Mouse (Mus musculus) neural tube, embryonic 14.5 days (tissue): ENCODE results near the gene Lrrc66. TPM values are rescaled to one million over a fixed set of nuclear protein-coding genes. Genes with fewer than 3 reads are reported as not detected.

Experiments
- ATAC-seq: fragments of 200-750 bp; cut with Nextera tagmentation; 2 replicates; pipeline ENCODE4 v1.8.0; 2017; ENCODE audit warnings: low read depth, mild to moderate bottlenecking, moderate TSS enrichment, moderate library complexity
- H3K27ac ChIP-seq: fragments of 300-500 bp; sonication (generic); 2 replicates; pipeline ENCODE4 v1.5.1; 2014; ENCODE audit warnings: low read depth, mild to moderate bottlenecking, control low read depth, low read length, moderate library complexity, mixed read lengths
- H3K27me3 ChIP-seq: fragments of 300-500 bp; sonication (generic); 2 replicates; pipeline ENCODE4 v1.6.1; 2014; ENCODE audit warnings: low read length; ENCODE audit not compliant: control insufficient read depth, insufficient read depth
- H3K36me3 ChIP-seq: fragments of 300-500 bp; sonication (generic); 2 replicates; pipeline ENCODE4 v1.6.1; 2014; ENCODE audit warnings: low read length, mixed read lengths; ENCODE audit not compliant: control insufficient read depth, insufficient read depth
- H3K4me1 ChIP-seq: fragments of 300-500 bp; sonication (generic); 2 replicates; pipeline ENCODE4 v1.6.1; 2014; ENCODE audit warnings: low read length; ENCODE audit not compliant: control insufficient read depth, insufficient read depth
- H3K4me2 ChIP-seq: fragments of 300-500 bp; sonication (generic); 2 replicates; pipeline ENCODE4 v1.6.1; 2014; ENCODE audit warnings: mild to moderate bottlenecking, low read depth, low read length, control low read depth
- H3K4me3 ChIP-seq: fragments of 300-500 bp; sonication (generic); 2 replicates; pipeline ENCODE4 v1.5.1; 2014; ENCODE audit warnings: low read depth, low read length, control low read depth, mixed read lengths
- H3K9ac ChIP-seq: fragments of 300-500 bp; sonication (generic); replicated peaks from 2 replicates; pipeline ENCODE4 v1.6.1; 2014; ENCODE audit warnings: low read depth, mild to moderate bottlenecking, control low read depth, low read length, mixed read lengths
- H3K9me3 ChIP-seq: fragments of 300-500 bp; sonication (generic); 2 replicates; pipeline ENCODE4 v1.6.1; 2016; ENCODE audit warnings: low read length; ENCODE audit not compliant: control insufficient read depth
- WGBS: fragments of 180-500 bp; shearing (Covaris S2); extraction: QIAGEN DNeasy Blood & Tissue Kit; methylation state at CpG from one replicate; pipeline ENCODE4 v1.1.7; 2014; 5-methylcytosine and 5-hydroxymethylcytosine counted together
- polyA plus RNA-seq: library from polyadenylated mRNA; unstranded; fragments of >200 nt; fragmentation: Nextera tagmentation; extraction: Ambion mirVana; gene quantifications from 2 replicates; pipeline ENCODE4 v1.2.1, GENCODE M21; 2014

Lrrc66 gene
- polyA plus RNA-seq, 1 experiment from 2014 or later: not detected

DNA sequence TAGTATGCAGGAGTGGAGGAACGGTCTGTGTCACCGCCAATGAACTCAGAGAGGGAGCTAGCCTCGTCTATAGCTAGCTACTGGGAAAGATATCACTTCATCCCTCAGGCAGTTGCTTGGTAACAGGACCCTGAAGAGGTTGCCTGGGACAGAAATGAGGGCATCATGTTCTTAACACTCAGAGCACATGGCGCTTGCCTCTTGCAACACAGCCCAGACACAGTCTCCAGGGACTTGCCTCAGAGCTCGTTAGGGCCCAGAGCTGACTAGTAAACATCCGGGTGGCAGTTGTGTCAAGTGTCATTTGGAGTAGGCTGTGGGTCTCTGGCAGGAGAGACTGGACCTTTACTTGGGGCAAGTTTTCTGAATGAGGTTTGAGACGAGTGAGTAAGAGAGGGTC, 58.5 kb downstream of the Lrrc66 start:
- H3K9me3 ChIP-seq: no peaks in the 10 kb centered on the region
- H3K27ac ChIP-seq: no peak overlapping the region
- no peaks in the 10 kb centered on the region for H3K4me1 ChIP-seq
- no peak overlapping the region for H3K9ac ChIP-seq
- H3K4me3 ChIP-seq: no peak overlapping the region
- H3K27me3 ChIP-seq: no peaks in the 10 kb centered on the region
- no peak for ATAC-seq
- H3K4me2 ChIP-seq: no peak overlapping the region
- no peaks in the 10 kb centered on the region for H3K36me3 ChIP-seq
- 81% methylated on average over 7 of the region's 7 CpGs for WGBS

DNA sequence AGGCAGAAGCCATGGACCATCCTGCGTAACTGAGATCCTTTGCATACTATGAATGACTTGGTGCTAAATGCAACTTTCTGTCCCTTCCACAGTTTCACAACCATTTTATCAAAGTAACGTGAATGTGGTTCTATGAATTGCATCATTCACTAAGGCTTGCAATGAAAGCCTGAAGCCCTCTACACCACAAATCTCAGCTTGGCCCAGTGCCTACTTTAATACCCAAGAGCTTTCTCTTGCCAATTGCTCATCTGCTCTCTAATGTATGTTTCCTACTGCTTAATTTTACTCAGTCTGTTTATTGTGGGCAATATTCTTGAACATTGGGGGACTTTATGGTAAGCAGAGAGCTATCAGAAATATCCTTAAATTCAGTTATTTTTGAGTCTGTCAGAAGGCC, 59.5 kb downstream of the Lrrc66 start:
- H3K9ac ChIP-seq: no peak overlapping the region
- no peaks in the 10 kb centered on the region for H3K9me3 ChIP-seq
- H3K36me3 ChIP-seq: no peaks in the 10 kb centered on the region
- no peak for ATAC-seq
- no peaks in the 10 kb centered on the region for H3K4me1 ChIP-seq
- H3K4me3 ChIP-seq: no peak overlapping the region
- H3K27me3 ChIP-seq: no peaks in the 10 kb centered on the region
- H3K4me2 ChIP-seq: no peak overlapping the region
- no peak overlapping the region for H3K27ac ChIP-seq
- WGBS: 79% methylated on average over 2 of the region's 2 CpGs

DNA sequence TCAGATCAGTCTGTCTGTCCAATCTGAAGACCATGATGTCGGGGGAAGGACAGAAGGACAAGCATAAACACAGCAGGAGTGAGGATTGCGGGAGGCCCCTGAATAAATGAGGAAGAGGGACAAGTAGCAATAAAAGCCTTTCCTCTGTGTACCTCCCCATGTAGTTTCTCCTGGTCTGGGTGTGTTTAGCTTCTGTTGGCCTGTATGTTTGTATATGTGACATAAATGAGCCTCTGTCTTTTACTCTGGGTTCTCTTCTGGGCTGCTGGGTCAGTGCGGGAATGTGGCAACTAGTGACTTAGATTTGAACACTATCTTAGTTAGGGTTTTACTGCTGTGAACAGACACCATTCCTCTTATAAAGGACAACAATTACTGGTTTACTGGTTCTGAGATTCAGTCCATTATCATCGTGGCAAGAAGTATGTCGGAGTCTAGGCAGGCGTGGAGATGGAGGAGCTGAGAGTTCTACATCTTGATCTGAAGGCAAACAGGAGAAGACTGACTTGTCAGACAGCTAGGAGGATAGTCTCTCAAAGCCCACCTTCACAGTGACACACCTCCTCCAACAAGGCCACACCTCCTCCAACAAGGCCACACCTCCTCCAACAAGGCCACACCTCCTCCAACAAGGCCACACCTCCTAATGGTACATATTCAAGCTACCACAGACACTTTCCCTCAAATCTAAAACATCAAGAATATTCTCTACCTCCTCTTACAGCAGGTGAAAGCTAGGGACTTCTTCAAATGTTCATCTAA, 60.8 kb downstream of the Lrrc66 start:
- WGBS: 79% methylated on average over 6 of the region's 6 CpGs
- Histone ChIP-seq H3K4me1 (no peaks in the 10 kb centered on the region), H3K9me3 (no peaks in the 10 kb centered on the region), H3K4me3 (no peak overlapping the region), H3K27ac (no peak overlapping the region), H3K9ac (no peak overlapping the region), H3K27me3 (no peaks in the 10 kb centered on the region), H3K36me3 (no peaks in the 10 kb centered on the region), H3K4me2 (no peak overlapping the region)
- no peak for ATAC-seq

DNA sequence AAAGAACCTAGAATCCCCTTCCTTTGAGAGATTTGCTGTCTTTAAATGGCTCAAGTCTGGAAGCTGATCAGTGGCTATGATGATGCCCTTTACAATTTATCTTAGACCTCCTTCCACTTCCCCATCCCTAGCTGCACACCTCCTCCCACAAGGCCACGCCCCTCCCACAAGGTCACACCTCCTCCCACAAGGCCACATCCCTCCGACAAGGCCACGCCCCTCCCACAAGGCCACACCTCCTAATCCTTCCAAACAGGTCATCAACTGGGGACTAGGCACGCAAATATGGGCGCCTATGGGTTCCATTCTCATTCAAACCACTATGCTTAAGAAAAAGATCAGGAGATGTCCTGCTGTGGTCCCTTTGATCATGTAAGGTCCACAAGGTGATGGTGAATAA, 63.1 kb downstream of the Lrrc66 start:
- Histone ChIP-seq H3K9ac (no peak overlapping the region), H3K9me3 (no peaks in the 10 kb centered on the region), H3K4me3 (no peak overlapping the region), H3K4me2 (no peak overlapping the region), H3K4me1 (no peaks in the 10 kb centered on the region), H3K27ac (no peak overlapping the region), H3K27me3 (no peaks in the 10 kb centered on the region), H3K36me3 (no peaks in the 10 kb centered on the region)
- 84% methylated on average over 5 of the region's 5 CpGs for WGBS
- no peak for ATAC-seq

DNA sequence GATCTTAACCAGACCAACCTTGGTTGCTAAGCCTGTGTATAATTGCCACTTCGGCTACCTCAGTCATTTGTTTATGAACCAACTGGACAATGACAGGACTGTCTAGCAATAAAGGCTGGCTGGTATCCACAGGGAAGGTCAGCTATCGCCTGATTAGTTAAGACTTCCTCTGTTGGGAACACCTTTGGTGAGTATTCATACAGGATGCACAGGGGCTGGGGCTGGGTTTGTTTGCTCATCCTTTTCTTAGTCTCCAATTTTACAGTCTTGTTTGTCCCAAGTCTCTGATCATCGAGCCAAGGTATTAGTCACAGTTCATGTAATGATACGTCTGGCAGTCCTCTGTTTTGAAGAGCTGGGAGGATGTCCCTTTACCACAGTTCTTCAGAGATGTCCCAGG, 65.4 kb downstream of the Lrrc66 start:
- Histone ChIP-seq H3K4me2 (no peak overlapping the region), H3K27me3 (no peaks in the 10 kb centered on the region), H3K4me1 (no peaks in the 10 kb centered on the region), H3K9me3 (no peaks in the 10 kb centered on the region), H3K36me3 (no peaks in the 10 kb centered on the region), H3K9ac (no peak overlapping the region), H3K4me3 (no peak overlapping the region), H3K27ac (no peak overlapping the region)
- WGBS: 81% methylated on average over 4 of the region's 4 CpGs
- no peak for ATAC-seq

DNA sequence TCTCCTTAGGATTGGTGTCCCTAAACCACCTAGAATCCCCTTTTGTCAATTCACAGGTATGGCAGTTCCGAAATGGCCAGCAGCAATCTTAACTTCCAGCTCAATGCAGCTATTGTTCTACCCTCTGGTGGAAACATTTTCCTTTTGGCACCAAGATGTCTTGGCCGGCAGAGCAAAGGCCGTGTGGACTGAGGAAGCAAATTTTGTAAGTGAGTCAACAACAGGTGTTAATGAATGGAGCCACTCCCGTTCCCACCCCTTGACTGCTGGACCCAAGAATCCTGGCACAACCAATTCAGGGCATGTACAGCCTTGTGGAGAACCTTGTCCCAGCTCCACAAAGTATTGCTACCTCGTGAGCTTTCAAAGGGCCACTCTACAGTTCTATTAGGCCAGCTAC, 66.2 kb downstream of the Lrrc66 start:
- no peak overlapping the region for H3K4me2 ChIP-seq
- no peaks in the 10 kb centered on the region for H3K27me3 ChIP-seq
- no peak overlapping the region for H3K4me3 ChIP-seq
- WGBS: 89% methylated on average over 5 of the region's 5 CpGs
- H3K9ac ChIP-seq: no peak overlapping the region
- H3K27ac ChIP-seq: no peak overlapping the region
- ATAC-seq: no peak
- no peaks in the 10 kb centered on the region for H3K4me1 ChIP-seq
- no peaks in the 10 kb centered on the region for H3K9me3 ChIP-seq
- H3K36me3 ChIP-seq: no peaks in the 10 kb centered on the region

DNA sequence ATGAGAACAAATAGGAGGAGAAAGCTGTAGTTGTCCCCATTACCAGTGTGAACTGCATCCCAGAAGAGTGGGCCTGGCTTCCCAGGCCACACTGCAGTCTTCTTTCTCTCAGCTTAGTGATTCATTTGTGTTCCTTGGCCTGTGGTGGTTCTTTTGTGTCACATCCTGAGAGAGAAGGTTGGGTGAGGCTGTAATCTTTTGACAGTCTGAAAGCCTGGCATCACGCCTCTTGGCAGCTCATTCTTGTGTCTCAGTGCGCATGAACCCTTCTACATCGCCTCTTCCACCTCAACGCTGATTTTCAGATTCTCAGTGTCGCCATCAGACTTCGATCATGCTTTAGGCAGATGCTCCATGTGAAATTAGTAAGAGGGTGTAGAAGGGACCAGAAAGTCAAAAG, 68.3 kb downstream of the Lrrc66 start:
- no peaks in the 10 kb centered on the region for H3K36me3 ChIP-seq
- no peak overlapping the region for H3K4me2 ChIP-seq
- 94% methylated on average over 6 of the region's 6 CpGs for WGBS
- ATAC-seq: no peak
- no peak overlapping the region for H3K27ac ChIP-seq
- no peaks in the 10 kb centered on the region for H3K9me3 ChIP-seq
- H3K4me1 ChIP-seq: no peaks in the 10 kb centered on the region
- no peaks in the 10 kb centered on the region for H3K27me3 ChIP-seq
- H3K4me3 ChIP-seq: no peak overlapping the region
- H3K9ac ChIP-seq: no peak overlapping the region

DNA sequence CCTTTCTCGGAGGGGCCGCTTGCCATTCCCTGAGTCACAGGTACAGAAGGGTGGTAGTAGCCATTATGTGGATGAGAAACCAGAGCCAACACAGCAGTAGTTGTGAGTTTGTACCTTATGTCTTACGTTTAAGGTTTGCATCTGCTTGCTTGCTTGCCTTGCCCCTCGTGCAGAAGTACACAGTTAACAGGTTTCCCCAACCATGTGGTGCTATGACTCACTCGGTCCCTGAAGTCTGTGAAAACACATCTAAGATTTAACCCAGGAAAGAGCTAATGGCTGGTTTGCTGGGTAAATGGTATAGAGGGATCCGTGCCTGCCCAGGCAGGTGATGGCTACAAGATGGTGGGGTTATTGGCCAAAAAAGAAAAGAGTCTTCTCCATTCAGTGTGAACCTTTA, 73.6 kb downstream of the Lrrc66 start:
- WGBS: 92% methylated on average over 6 of the region's 6 CpGs
- Histone ChIP-seq H3K9ac (no peak overlapping the region), H3K4me3 (no peak overlapping the region), H3K27me3 (no peaks in the 10 kb centered on the region), H3K4me1 (0 out of 2 replicates have a peak, but pooled peaks cover 3% of the 10 kb centered on the region), H3K36me3 (peaks cover 6% of the 10 kb centered on the region; the same call in 1 of the 2 replicates), H3K9me3 (no peaks in the 10 kb centered on the region), H3K27ac (no peak overlapping the region), H3K4me2 (no peak overlapping the region)
- no peak for ATAC-seq

DNA sequence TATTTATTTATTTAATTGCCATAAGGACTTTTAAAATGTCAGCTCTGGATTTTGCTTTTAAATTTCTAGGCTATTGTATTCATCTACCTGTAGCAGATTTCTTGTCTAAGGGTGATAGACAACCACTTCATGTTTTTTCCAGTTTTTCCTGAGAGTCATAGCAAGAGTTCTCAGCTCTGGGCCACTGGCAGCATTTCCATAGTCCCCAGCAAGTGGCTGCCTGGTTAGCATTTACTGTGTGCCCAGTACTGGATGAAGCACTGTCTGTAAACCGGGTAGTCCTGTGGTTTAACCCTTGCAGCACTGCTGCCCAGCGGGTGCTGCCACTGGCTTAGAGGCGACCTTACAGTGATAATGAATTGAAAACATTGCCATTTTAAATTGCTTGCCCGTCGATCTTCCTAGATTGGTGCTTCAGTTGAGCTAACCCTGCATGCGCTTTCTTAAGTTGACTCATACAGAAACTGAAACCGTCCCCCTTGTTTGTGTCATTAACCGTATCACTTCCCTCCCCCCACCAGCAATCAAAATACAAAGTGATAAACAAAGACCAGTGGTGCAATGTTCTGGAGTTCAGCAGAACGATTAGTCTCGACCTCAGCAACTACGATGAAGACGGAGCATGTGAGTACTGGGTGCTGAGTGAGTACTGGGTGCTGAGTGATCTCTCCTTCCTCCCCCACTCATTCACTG, 75.4 kb downstream of the Lrrc66 start:
- no peak for ATAC-seq
- no peaks in the 10 kb centered on the region for H3K9me3 ChIP-seq
- no peak overlapping the region for H3K27ac ChIP-seq
- H3K9ac ChIP-seq: no peak overlapping the region
- no peak overlapping the region for H3K4me3 ChIP-seq
- no peaks in the 10 kb centered on the region for H3K27me3 ChIP-seq
- H3K36me3 ChIP-seq: peaks cover 10% of the 10 kb centered on the region; the same call in 1 of the 2 replicates
- WGBS: 72% methylated on average over 12 of the region's 12 CpGs
- H3K4me2 ChIP-seq: no peak overlapping the region
- 0 out of 2 replicates have a peak, but pooled peaks cover 3% of the 10 kb centered on the region for H3K4me1 ChIP-seq
